Mouse (Mus musculus) adrenal gland (tissue): ENCODE results near the gene Defb7.

ENCODE experiments used
- intact Hi-C: fragments of 180-260 bp; cut with DNase I; formaldehyde crosslinking; loops from one replicate; pipeline ENCODE4 v1.15.1; 2025
- long read RNA-seq, 2 experiments: library from polyadenylated mRNA; unstranded; transcript quantifications; one replicate each; pipeline ENCODE4 v2.0.0; 2020; ENCODE audit warnings: borderline replicate concordance in 1 of 2; ENCODE audit not compliant: insufficient replicate concordance in 1 of 2
- microRNA-seq, 2 experiments: library from miRNA; unstranded; fragments of <30 nt; microRNA quantifications; one replicate each; pipeline ENCODE4; 2019

Defb7 gene
- long read RNA-seq, experiment 1: 0 reads
- long read RNA-seq, experiment 2: 0 reads

GRCm38 (mm10) chr8:19494797-19495196 lies at the start of gene Defb7:
Defb7 (plus strand) TSS chr8:19495097.
- intact Hi-C loops: no loop called here

GRCm38 (mm10) chr8:19446378-19446777 lies 48.5 kb upstream of the Defb7 start:
- intact Hi-C loops: no loop called here

- intact Hi-C loops: no loop called here
These were observed 33.5 kb upstream of the Defb7 start for GRCm38 (mm10) chr8:19461355-19461754.

GRCm38 (mm10) chr8:19469026-19469425 lies 25.9 kb upstream of the Defb7 start:
- intact Hi-C loops: no loop called here

GRCm38 (mm10) chr8:19500524-19500923 lies 5.6 kb downstream of the Defb7 start:
- intact Hi-C loops: no loop called here

GRCm38 (mm10) chr8:19535195-19535829 lies 40.4 kb downstream of the Defb7 start:
- intact Hi-C loops: no loop called here

GRCm38 (mm10) chr8:19540376-19540775 lies 45.5 kb downstream of the Defb7 start:
- intact Hi-C loops: no loop called here

Small RNA genes lying within 50 kb of the gene (microRNA-seq; reads per million reads assigned to microRNA genes)
- gene Gm27288: 0 reads per million in 2 experiments
- 0 reads per million in 2 experiments for gene Gm27852
